Mouse (Mus musculus): Measurements from ENCODE around the gene Arhgap33. TPM values are rescaled to one million over a fixed set of nuclear protein-coding genes. Genes with fewer than 3 reads are reported as not detected.
"Not testable (repeated sequence)": the region's sequence is repeated elsewhere in the genome, so short reads cannot be mapped to it uniquely, and the experiment has no call there.

Gene Arhgap33
- polyA plus RNA-seq, 1 experiment from 2014 or later = 2.1 TPM

GRCm38 (mm10) chr7:30493401-30493931 is 41.4 kb downstream of the Arhgap33 start, which contains the start of gene Prodh2:
Gene Prodh2, plus strand, starts transcription at chr7:30493622.
- ATAC-seq = no peak
- no peak for TF ChIP-seq EP300 (IDR thresholded peaks at IDR 0.05)
- no peak for TF ChIP-seq CTCF (IDR thresholded peaks at IDR 0.05)
- H3K27ac ChIP-seq (ENCODE audit: low read length) = no peak within 1 kb of the TSS
- H3K9me3 ChIP-seq (ENCODE audit: low read length) = no peaks in the 10 kb centered on the region
- 51% methylated on average over 11 of the region's 11 CpGs for WGBS
- H3K9ac ChIP-seq (replicated peaks; ENCODE audit: low read depth) = no peak within 1 kb of the TSS
- no peaks in the 10 kb centered on the region for H3K27me3 ChIP-seq (replicated peaks; ENCODE audit: insufficient read depth, low read length)
- DNase-seq (ENCODE audit: low spot score) = no peak
- no peaks in the 10 kb centered on the region for H3K4me1 ChIP-seq (ENCODE audit: insufficient read depth, low read depth, low read length)
- no peak within 1 kb of the TSS for H3K4me3 ChIP-seq (ENCODE audit: low read depth, low read length)
- no peaks in the 10 kb centered on the region for H3K36me3 ChIP-seq (ENCODE audit: insufficient read depth, low read length)
- no peak within 1 kb of the TSS for H3K4me2 ChIP-seq (replicated peaks; ENCODE audit: low read depth, low read length)

DNA sequence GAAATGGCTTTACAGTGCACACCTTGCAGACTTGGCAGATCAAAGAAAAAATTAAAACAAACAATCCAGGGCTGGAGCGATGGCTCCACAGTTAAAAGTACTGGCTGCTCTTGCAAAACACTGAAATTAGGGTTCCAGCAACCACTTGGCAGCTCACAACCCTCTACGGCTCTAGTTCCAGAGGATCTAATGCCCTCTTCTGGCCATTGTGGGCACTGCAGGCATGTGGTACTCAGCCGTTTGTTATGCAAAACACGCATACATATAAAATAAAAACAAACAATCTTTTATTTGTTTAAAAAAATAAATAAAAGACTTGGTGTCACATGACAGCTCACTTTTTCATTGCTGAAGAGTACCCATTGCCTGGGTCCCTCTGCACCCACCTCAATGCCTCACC is 42.1 kb downstream of the Arhgap33 start:
- no peak for ATAC-seq
- Histone ChIP-seq H3K4me1 (ENCODE audit: insufficient read depth, low read depth, low read length) (no peaks in the 10 kb centered on the region), H3K9ac (replicated peaks; ENCODE audit: low read depth) (no peak overlapping the region), H3K36me3 (ENCODE audit: insufficient read depth, low read length) (no peaks in the 10 kb centered on the region), H3K4me2 (replicated peaks; ENCODE audit: low read depth, low read length) (no peak overlapping the region), H3K9me3 (ENCODE audit: low read length) (no peaks in the 10 kb centered on the region), H3K27ac (ENCODE audit: low read length) (no peak overlapping the region), H3K27me3 (replicated peaks; ENCODE audit: insufficient read depth, low read length) (no peaks in the 10 kb centered on the region), H3K4me3 (ENCODE audit: low read depth, low read length) (no peak overlapping the region)
- peak; percentile 67 for DNase-seq (ENCODE audit: low spot score)
- TF ChIP-seq EP300 (IDR thresholded peaks at IDR 0.05) (no peak), CTCF (IDR thresholded peaks at IDR 0.05) (peak; percentile 84)
- WGBS = 17% methylated on average over 4 of the region's 4 CpGs

DNA sequence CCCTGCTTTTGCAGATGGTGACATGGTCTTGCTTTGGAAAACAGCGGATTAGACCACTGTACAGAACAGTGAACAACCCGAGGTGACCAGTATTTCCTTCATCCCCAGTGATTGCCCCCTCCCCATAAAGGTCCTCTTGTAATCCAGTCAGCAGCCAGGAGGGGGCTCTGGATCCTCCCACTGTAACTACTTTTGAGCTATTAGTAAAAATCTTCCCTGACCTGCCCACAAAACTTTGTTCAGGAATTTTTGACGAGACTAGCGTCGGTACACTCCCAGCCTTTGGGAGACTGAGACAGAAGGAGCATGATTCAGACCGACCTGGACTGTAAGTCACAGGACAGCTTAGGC is 43.9 kb downstream of the Arhgap33 start:
- H3K9me3 ChIP-seq (ENCODE audit: low read length) = no peaks in the 10 kb centered on the region
- ATAC-seq (no peak), DNase-seq (ENCODE audit: low spot score) (no peak)
- no peaks in the 10 kb centered on the region for H3K27me3 ChIP-seq (replicated peaks; ENCODE audit: insufficient read depth, low read length)
- no peaks in the 10 kb centered on the region for H3K36me3 ChIP-seq (ENCODE audit: insufficient read depth, low read length)
- TF ChIP-seq CTCF (IDR thresholded peaks at IDR 0.05) (no peak), EP300 (IDR thresholded peaks at IDR 0.05) (no peak)
- no peak overlapping the region for H3K27ac ChIP-seq (ENCODE audit: low read length)
- no peaks in the 10 kb centered on the region for H3K4me1 ChIP-seq (ENCODE audit: insufficient read depth, low read depth, low read length)
- WGBS = 13% methylated on average over 6 of the region's 6 CpGs
- H3K4me3 ChIP-seq (ENCODE audit: low read depth, low read length) = no peak overlapping the region
- H3K4me2 ChIP-seq (replicated peaks; ENCODE audit: low read depth, low read length) = no peak overlapping the region
- no peak overlapping the region for H3K9ac ChIP-seq (replicated peaks; ENCODE audit: low read depth)

GRCm38 (mm10) chr7:30490251-30490956 is 44.5 kb downstream of the Arhgap33 start:
- TF ChIP-seq CTCF (IDR thresholded peaks at IDR 0.05) = peak; percentile 69
- no peak for TF ChIP-seq EP300 (IDR thresholded peaks at IDR 0.05)
- Histone ChIP-seq H3K4me2 (replicated peaks; ENCODE audit: low read depth, low read length) (no peak overlapping the region), H3K36me3 (ENCODE audit: insufficient read depth, low read length) (no peaks in the 10 kb centered on the region), H3K4me1 (ENCODE audit: insufficient read depth, low read depth, low read length) (no peaks in the 10 kb centered on the region), H3K9ac (replicated peaks; ENCODE audit: low read depth) (no peak overlapping the region), H3K4me3 (ENCODE audit: low read depth, low read length) (no peak overlapping the region), H3K27me3 (replicated peaks; ENCODE audit: insufficient read depth, low read length) (no peaks in the 10 kb centered on the region), H3K9me3 (ENCODE audit: low read length) (no peaks in the 10 kb centered on the region), H3K27ac (ENCODE audit: low read length) (no peak overlapping the region)
- DNase-seq (ENCODE audit: low spot score) (peak; percentile 15), ATAC-seq (no peak)
- 27% methylated on average over 16 of the region's 16 CpGs for WGBS

DNA sequence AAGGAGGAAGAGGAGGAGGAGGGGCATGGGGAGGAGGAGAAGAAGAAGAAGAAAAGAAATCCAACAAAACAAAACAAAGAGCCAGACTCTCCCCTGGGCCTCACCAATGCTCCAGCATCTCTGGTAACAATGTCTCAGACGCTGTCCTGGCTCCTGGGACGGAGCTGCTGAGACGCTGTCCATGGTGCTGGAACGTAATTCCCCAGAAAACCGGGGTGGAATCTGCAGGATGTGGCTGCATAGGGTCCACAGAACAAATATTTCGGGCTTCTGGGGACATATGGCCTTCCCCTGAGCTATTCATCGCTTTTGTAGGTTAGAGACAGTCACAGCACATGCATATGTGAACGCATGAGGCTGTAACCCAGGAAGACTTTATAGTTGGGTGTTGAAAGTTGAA is 50.6 kb downstream of the Arhgap33 start:
- no peak for TF ChIP-seq CTCF (IDR thresholded peaks at IDR 0.05)
- no peak for TF ChIP-seq EP300 (IDR thresholded peaks at IDR 0.05)

DNA sequence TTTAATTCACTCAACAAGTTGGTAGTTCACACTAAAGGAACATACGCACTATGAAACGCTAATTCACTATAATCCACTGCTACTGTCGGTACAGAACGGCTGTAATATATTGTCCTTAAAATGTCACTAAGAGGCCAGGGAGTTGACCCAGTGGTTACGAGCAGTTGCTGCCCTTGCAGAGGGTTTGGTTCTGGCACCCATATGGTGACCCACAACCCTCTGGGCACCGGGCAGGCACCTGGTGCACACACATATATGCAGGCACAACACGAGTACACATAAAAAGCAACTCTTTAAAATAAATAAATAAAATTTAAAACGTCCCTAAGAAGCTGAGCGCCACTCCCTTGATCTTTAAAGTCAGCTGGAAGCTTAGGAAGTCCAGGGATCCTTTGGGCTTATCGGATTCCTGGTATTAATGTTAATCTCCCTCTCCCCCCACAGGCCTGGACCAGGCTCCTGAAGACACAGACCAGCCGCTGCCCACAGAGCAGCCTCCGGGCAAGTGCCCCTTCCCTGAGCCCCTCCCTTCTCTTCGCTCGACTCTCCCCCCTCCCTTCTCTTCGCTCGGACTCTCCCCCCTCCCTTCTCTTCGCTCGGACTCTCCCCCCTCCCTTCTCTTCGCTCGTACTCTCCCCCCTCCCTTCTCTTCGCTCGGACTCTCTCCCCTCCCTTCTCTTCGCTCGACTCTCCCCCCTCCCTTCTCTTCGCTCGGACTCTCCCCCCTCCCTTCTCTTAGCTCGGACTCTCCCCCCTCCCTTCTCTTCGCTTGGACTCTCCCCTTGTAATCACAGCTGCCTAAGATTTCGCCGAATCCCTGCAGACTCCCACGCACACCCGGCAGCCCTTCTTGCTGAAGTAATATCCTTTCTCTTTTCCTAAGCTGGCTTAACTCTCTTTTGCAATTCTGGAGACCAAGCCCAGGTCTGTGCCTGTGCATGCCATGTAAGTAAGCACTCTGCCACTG is 57.2 kb downstream of the Arhgap33 start:
- Histone ChIP-seq H3K9me3 (ENCODE audit: low read length) (no peaks in the 10 kb centered on the region), H3K27ac (ENCODE audit: low read length) (no peak overlapping the region), H3K4me1 (ENCODE audit: insufficient read depth, low read depth, low read length) (no peaks in the 10 kb centered on the region), H3K9ac (replicated peaks; ENCODE audit: low read depth) (no peak overlapping the region), H3K4me2 (replicated peaks; ENCODE audit: low read depth, low read length) (peak overlapping the region; percentile 37), H3K36me3 (ENCODE audit: insufficient read depth, low read length) (no peaks in the 10 kb centered on the region), H3K4me3 (ENCODE audit: low read depth, low read length) (peak overlapping the region; percentile 5; the same call in 1 of the 2 replicates), H3K27me3 (replicated peaks; ENCODE audit: insufficient read depth, low read length) (no peaks in the 10 kb centered on the region)
- 9% methylated on average over 29 of the region's 32 CpGs for WGBS
- TF ChIP-seq EP300 (IDR thresholded peaks at IDR 0.05) (no peak), CTCF (IDR thresholded peaks at IDR 0.05) (no peak)
- no peak for DNase-seq (ENCODE audit: low spot score)
- ATAC-seq = no peak

More for the DNA sequence above, 50.6 kb downstream of the Arhgap33 start:
- Histone ChIP-seq H3K36me3 (ENCODE audit: insufficient read depth, low read length) (no peaks in the 10 kb centered on the region), H3K27me3 (replicated peaks; ENCODE audit: insufficient read depth, low read length) (no peaks in the 10 kb centered on the region), H3K9ac (replicated peaks; ENCODE audit: low read depth) (no peak overlapping the region), H3K4me1 (ENCODE audit: insufficient read depth, low read depth, low read length) (no peaks in the 10 kb centered on the region), H3K4me2 (replicated peaks; ENCODE audit: low read depth, low read length) (no peak overlapping the region), H3K9me3 (ENCODE audit: low read length) (no peaks in the 10 kb centered on the region), H3K27ac (ENCODE audit: low read length) (no peak overlapping the region), H3K4me3 (ENCODE audit: low read depth, low read length) (no peak overlapping the region)
- WGBS = 16% methylated on average over 8 of the region's 8 CpGs
- DNase-seq (ENCODE audit: low spot score) = peak; percentile 51
- no peak for ATAC-seq

DNA sequence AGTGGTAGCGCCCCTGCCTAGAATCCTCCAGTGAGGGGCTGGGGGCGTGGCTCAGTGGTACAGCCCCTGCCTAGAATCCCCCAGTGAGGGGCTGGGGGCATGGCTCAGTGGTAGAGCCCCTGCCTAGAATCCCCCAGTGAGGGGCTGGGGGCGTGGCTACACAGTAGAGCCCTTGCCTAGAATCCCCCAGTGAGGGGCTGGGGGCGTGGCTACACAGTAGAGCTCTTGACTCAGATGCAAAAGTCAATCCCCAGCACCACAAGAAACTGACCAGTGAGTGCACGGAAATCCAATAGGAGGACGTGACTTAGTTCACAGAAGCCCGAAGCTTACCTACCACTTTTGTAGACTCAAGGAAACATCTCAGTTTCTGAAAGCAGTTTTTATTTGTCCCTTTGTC is 58.7 kb downstream of the Arhgap33 start:
- not testable (repeated sequence) for H3K4me1 ChIP-seq (ENCODE audit: insufficient read depth, low read depth, low read length); H3K36me3 ChIP-seq (ENCODE audit: insufficient read depth, low read length); H3K4me3 ChIP-seq (ENCODE audit: low read depth, low read length); H3K27ac ChIP-seq (ENCODE audit: low read length); H3K9ac ChIP-seq (replicated peaks; ENCODE audit: low read depth); DNase-seq (ENCODE audit: low spot score); ATAC-seq; H3K4me2 ChIP-seq (replicated peaks; ENCODE audit: low read depth, low read length); H3K27me3 ChIP-seq (replicated peaks; ENCODE audit: insufficient read depth, low read length); H3K9me3 ChIP-seq (ENCODE audit: low read length)
- 82% methylated on average over 5 of the region's 7 CpGs for WGBS
